Mouse (Mus musculus): ENCODE data around the gene Kcnj4. TPM values are rescaled to one million over a fixed set of nuclear protein-coding genes. Genes with fewer than 3 reads are reported as not detected.
A peak's percentile ranks its signal among the peaks of the same experiment; 100 is the strongest.

The Kcnj4 gene
- polyA plus RNA-seq, 1 experiment from 2014 or later, result not detected

- H3K27me3 ChIP-seq (ENCODE audit: control insufficient read depth, insufficient read depth, low read length), result peaks cover 80% of the 10 kb centered on the region
- WGBS, result under 1% methylated on average over 46 of the region's 71 CpGs
- H3K36me3 ChIP-seq (ENCODE audit: control insufficient read depth, insufficient read depth, low read length), result no peaks in the 10 kb centered on the region
- H3K4me2 ChIP-seq (ENCODE audit: low read depth, severe bottlenecking), result peak overlapping the region; percentile 100
- no peaks in the 10 kb centered on the region for H3K9me3 ChIP-seq (ENCODE audit: control insufficient read depth, low read length)
- ATAC-seq (ENCODE audit: insufficient number of reproducible peaks, low FRiP score, low TSS enrichment, low read depth), result peak; percentile 71
- H3K4me3 ChIP-seq (ENCODE audit: low read depth, low read length), result peak overlapping the region; percentile 54
- peak overlapping the region; percentile 53 for H3K9ac ChIP-seq (ENCODE audit: low read length)
- peaks cover 8% of the 10 kb centered on the region for H3K4me1 ChIP-seq (ENCODE audit: control insufficient read depth, insufficient read depth, low read length)
- peak; percentile 86 for DNase-seq (ENCODE audit: low spot score)
- H3K27ac ChIP-seq (replicated peaks; ENCODE audit: low read depth, low read length), result no peak overlapping the region
Measured at GRCm38 (mm10) chr15:79505616-79506283, 709 bp upstream of the Kcnj4 start.

GRCm38 (mm10) chr15:79503438-79503837, 1.6 kb downstream of the Kcnj4 start:
- Histone ChIP-seq H3K4me2 (ENCODE audit: low read depth, severe bottlenecking) (no peak overlapping the region), H3K4me1 (ENCODE audit: control insufficient read depth, insufficient read depth, low read length) (peaks cover 8% of the 10 kb centered on the region), H3K36me3 (ENCODE audit: control insufficient read depth, insufficient read depth, low read length) (no peaks in the 10 kb centered on the region), H3K27me3 (ENCODE audit: control insufficient read depth, insufficient read depth, low read length) (peaks cover 71% of the 10 kb centered on the region), H3K27ac (replicated peaks; ENCODE audit: low read depth, low read length) (no peak overlapping the region), H3K9ac (ENCODE audit: low read length) (no peak overlapping the region), H3K4me3 (ENCODE audit: low read depth, low read length) (no peak overlapping the region), H3K9me3 (ENCODE audit: control insufficient read depth, low read length) (no peaks in the 10 kb centered on the region)
- 75% methylated on average over 5 of the region's 5 CpGs for WGBS
- ATAC-seq (ENCODE audit: insufficient number of reproducible peaks, low FRiP score, low TSS enrichment, low read depth), result no peak
- DNase-seq (ENCODE audit: low spot score), result no peak

GRCm38 (mm10) chr15:79502891-79503341, 2.1 kb downstream of the Kcnj4 start:
- Histone ChIP-seq H3K27ac (replicated peaks; ENCODE audit: low read depth, low read length) (no peak overlapping the region), H3K9ac (ENCODE audit: low read length) (no peak overlapping the region), H3K4me3 (ENCODE audit: low read depth, low read length) (no peak overlapping the region), H3K36me3 (ENCODE audit: control insufficient read depth, insufficient read depth, low read length) (no peaks in the 10 kb centered on the region), H3K4me1 (ENCODE audit: control insufficient read depth, insufficient read depth, low read length) (peaks cover 8% of the 10 kb centered on the region), H3K27me3 (ENCODE audit: control insufficient read depth, insufficient read depth, low read length) (peaks cover 68% of the 10 kb centered on the region), H3K9me3 (ENCODE audit: control insufficient read depth, low read length) (no peaks in the 10 kb centered on the region), H3K4me2 (ENCODE audit: low read depth, severe bottlenecking) (no peak overlapping the region)
- 23% methylated on average over 17 of the region's 18 CpGs for WGBS
- ATAC-seq (ENCODE audit: insufficient number of reproducible peaks, low FRiP score, low TSS enrichment, low read depth), result no peak
- no peak for DNase-seq (ENCODE audit: low spot score)

GRCm38 (mm10) chr15:79500110-79500509, 4.9 kb downstream of the Kcnj4 start:
- Histone ChIP-seq H3K9me3 (ENCODE audit: control insufficient read depth, low read length) (no peaks in the 10 kb centered on the region), H3K27ac (replicated peaks; ENCODE audit: low read depth, low read length) (no peak overlapping the region), H3K36me3 (ENCODE audit: control insufficient read depth, insufficient read depth, low read length) (no peaks in the 10 kb centered on the region), H3K4me3 (ENCODE audit: low read depth, low read length) (no peak overlapping the region), H3K27me3 (ENCODE audit: control insufficient read depth, insufficient read depth, low read length) (peaks cover 40% of the 10 kb centered on the region), H3K9ac (ENCODE audit: low read length) (no peak overlapping the region), H3K4me1 (ENCODE audit: control insufficient read depth, insufficient read depth, low read length) (peaks cover 5% of the 10 kb centered on the region), H3K4me2 (ENCODE audit: low read depth, severe bottlenecking) (no peak overlapping the region)
- WGBS, result 87% methylated on average over 17 of the region's 17 CpGs
- ATAC-seq (ENCODE audit: insufficient number of reproducible peaks, low FRiP score, low TSS enrichment, low read depth) (no peak), DNase-seq (ENCODE audit: low spot score) (no peak)

- Histone ChIP-seq H3K4me2 (ENCODE audit: low read depth, severe bottlenecking) (no peak overlapping the region), H3K36me3 (ENCODE audit: control insufficient read depth, insufficient read depth, low read length) (no peaks in the 10 kb centered on the region), H3K4me3 (ENCODE audit: low read depth, low read length) (no peak overlapping the region), H3K9me3 (ENCODE audit: control insufficient read depth, low read length) (no peaks in the 10 kb centered on the region), H3K9ac (ENCODE audit: low read length) (no peak overlapping the region), H3K4me1 (ENCODE audit: control insufficient read depth, insufficient read depth, low read length) (no peaks in the 10 kb centered on the region), H3K27ac (replicated peaks; ENCODE audit: low read depth, low read length) (no peak overlapping the region), H3K27me3 (ENCODE audit: control insufficient read depth, insufficient read depth, low read length) (peaks cover 8% of the 10 kb centered on the region; the same call in 1 of the 2 replicates)
- ATAC-seq (ENCODE audit: insufficient number of reproducible peaks, low FRiP score, low TSS enrichment, low read depth) (no peak), DNase-seq (ENCODE audit: low spot score) (no peak)
- WGBS, result 49% methylated on average over 18 of the region's 18 CpGs
Measured at GRCm38 (mm10) chr15:79493527-79493926, 11.5 kb downstream of the Kcnj4 start.

- Histone ChIP-seq H3K9me3 (ENCODE audit: control insufficient read depth, low read length) (no peaks in the 10 kb centered on the region), H3K27ac (replicated peaks; ENCODE audit: low read depth, low read length) (no peak overlapping the region), H3K4me2 (ENCODE audit: low read depth, severe bottlenecking) (no peak overlapping the region), H3K27me3 (ENCODE audit: control insufficient read depth, insufficient read depth, low read length) (peaks cover 8% of the 10 kb centered on the region; the same call in 1 of the 2 replicates), H3K4me3 (ENCODE audit: low read depth, low read length) (no peak overlapping the region), H3K4me1 (ENCODE audit: control insufficient read depth, insufficient read depth, low read length) (no peaks in the 10 kb centered on the region), H3K36me3 (ENCODE audit: control insufficient read depth, insufficient read depth, low read length) (no peaks in the 10 kb centered on the region), H3K9ac (ENCODE audit: low read length) (no peak overlapping the region)
- 68% methylated on average over 11 of the region's 11 CpGs for WGBS
- DNase-seq (ENCODE audit: low spot score), result no peak
- no peak for ATAC-seq (ENCODE audit: insufficient number of reproducible peaks, low FRiP score, low TSS enrichment, low read depth)
Measured at GRCm38 (mm10) chr15:79489463-79489862, 15.6 kb downstream of the Kcnj4 start.

- Histone ChIP-seq H3K9ac (ENCODE audit: low read length) (no peak overlapping the region), H3K4me2 (ENCODE audit: low read depth, severe bottlenecking) (no peak overlapping the region), H3K27ac (replicated peaks; ENCODE audit: low read depth, low read length) (no peak overlapping the region), H3K36me3 (ENCODE audit: control insufficient read depth, insufficient read depth, low read length) (no peaks in the 10 kb centered on the region), H3K27me3 (ENCODE audit: control insufficient read depth, insufficient read depth, low read length) (peaks cover 18% of the 10 kb centered on the region), H3K4me3 (ENCODE audit: low read depth, low read length) (no peak overlapping the region), H3K4me1 (ENCODE audit: control insufficient read depth, insufficient read depth, low read length) (no peaks in the 10 kb centered on the region), H3K9me3 (ENCODE audit: control insufficient read depth, low read length) (no peaks in the 10 kb centered on the region)
- DNase-seq (ENCODE audit: low spot score), result no peak
- no peak for ATAC-seq (ENCODE audit: insufficient number of reproducible peaks, low FRiP score, low TSS enrichment, low read depth)
- WGBS, result 6% methylated on average over 15 of the region's 15 CpGs
Measured at GRCm38 (mm10) chr15:79481181-79481688, 23.8 kb downstream of the Kcnj4 start.

GRCm38 (mm10) chr15:79477227-79477626, 27.8 kb downstream of the Kcnj4 start:
- no peak overlapping the region for H3K4me2 ChIP-seq (ENCODE audit: low read depth, severe bottlenecking)
- 54% methylated on average over 6 of the region's 6 CpGs for WGBS
- no peak for DNase-seq (ENCODE audit: low spot score)
- H3K36me3 ChIP-seq (ENCODE audit: control insufficient read depth, insufficient read depth, low read length), result no peaks in the 10 kb centered on the region
- H3K27ac ChIP-seq (replicated peaks; ENCODE audit: low read depth, low read length), result no peak overlapping the region
- peaks cover 17% of the 10 kb centered on the region for H3K27me3 ChIP-seq (ENCODE audit: control insufficient read depth, insufficient read depth, low read length)
- no peak overlapping the region for H3K4me3 ChIP-seq (ENCODE audit: low read depth, low read length)
- no peaks in the 10 kb centered on the region for H3K9me3 ChIP-seq (ENCODE audit: control insufficient read depth, low read length)
- ATAC-seq (ENCODE audit: insufficient number of reproducible peaks, low FRiP score, low TSS enrichment, low read depth), result no peak
- H3K4me1 ChIP-seq (ENCODE audit: control insufficient read depth, insufficient read depth, low read length), result no peaks in the 10 kb centered on the region
- H3K9ac ChIP-seq (ENCODE audit: low read length), result no peak overlapping the region

All from limb, embryonic 11.5 days (tissue).